Mouse (Mus musculus) heart, embryonic 14.5 days (tissue): ENCODE measurements around the gene Srsf7. TPM values are rescaled to one million over a fixed set of nuclear protein-coding genes. Genes with fewer than 3 reads are reported as not detected.
A peak's percentile ranks its signal among the peaks of the same experiment; 100 is the strongest.

Experiments used
- ATAC-seq: fragments of 200-750 bp; cut with Nextera tagmentation; 2 replicates; pipeline ENCODE4 v1.8.0; 2017; ENCODE audit warnings: low read depth, moderate TSS enrichment; ENCODE audit not compliant: insufficient number of reproducible peaks, insufficient read depth, low FRiP score
- H3K27ac ChIP-seq, 2 experiments: fragments of 200-500 bp in 1 of 2; fragments of 300-500 bp in 1 of 2; sonication (generic) in 1 of 2; replicated peaks in 1 of 2; 2 replicates each; pipeline ENCODE4 v1.5.1; 2012 to 2014; ENCODE audit warnings: low read depth in 2 of 2, low read length in 2 of 2, control low read depth in 1 of 2, mild to moderate bottlenecking in 1 of 2, mixed read lengths in 1 of 2; ENCODE audit not compliant: control insufficient read depth in 1 of 2, insufficient read depth in 1 of 2
- H3K27me3 ChIP-seq: fragments of 300-500 bp; sonication (generic); 2 replicates; pipeline ENCODE4 v1.6.1; 2014; ENCODE audit warnings: mild to moderate bottlenecking, low read length, control low read depth; ENCODE audit not compliant: control insufficient read depth, insufficient read depth
- H3K36me3 ChIP-seq: fragments of 300-500 bp; sonication (generic); 2 replicates; pipeline ENCODE4 v1.6.1; 2014; ENCODE audit warnings: mild to moderate bottlenecking, control low read depth, low read length, mixed read lengths; ENCODE audit not compliant: control insufficient read depth, insufficient read depth
- H3K4me1 ChIP-seq, 2 experiments: fragments of 200-500 bp in 1 of 2; fragments of 300-500 bp in 1 of 2; sonication (generic) in 1 of 2; 2 replicates each; pipeline ENCODE4 v1.6.1; 2012 to 2014; ENCODE audit warnings: low read length in 2 of 2, control low read depth in 1 of 2, mixed read lengths in 1 of 2; ENCODE audit not compliant: control insufficient read depth in 2 of 2, insufficient read depth in 2 of 2
- H3K4me2 ChIP-seq: fragments of 300-500 bp; sonication (generic); 2 replicates; pipeline ENCODE4 v1.6.1; 2014; ENCODE audit warnings: mild to moderate bottlenecking, low read length
- H3K4me3 ChIP-seq, 2 experiments: fragments of 200-500 bp in 1 of 2; fragments of 300-500 bp in 1 of 2; sonication (generic) in 1 of 2; 2 replicates each; pipeline ENCODE4 v1.5.1; 2012 to 2014; ENCODE audit warnings: low read length in 2 of 2, mild to moderate bottlenecking in 2 of 2, control low read depth in 1 of 2, low read depth in 1 of 2, moderate library complexity in 1 of 2; ENCODE audit not compliant: control insufficient read depth in 1 of 2, insufficient read depth in 1 of 2
- H3K9ac ChIP-seq: fragments of 300-500 bp; sonication (generic); 2 replicates; pipeline ENCODE4 v1.6.1; 2014; ENCODE audit warnings: mild to moderate bottlenecking, low read length
- H3K9me3 ChIP-seq: fragments of 300-500 bp; sonication (generic); 2 replicates; pipeline ENCODE4 v1.6.1; 2016; ENCODE audit warnings: low read length, control low read depth; ENCODE audit not compliant: control insufficient read depth
- WGBS: fragments of 180-500 bp; shearing (Covaris S2); extraction: QIAGEN DNeasy Blood & Tissue Kit; methylation state at CpG from one replicate; pipeline ENCODE4 v1.1.7; 2014; 5-methylcytosine and 5-hydroxymethylcytosine counted together
- polyA plus RNA-seq: library from polyadenylated mRNA; unstranded; fragments of >200 nt; fragmentation: Nextera tagmentation; extraction: Ambion mirVana; gene quantifications from 2 replicates; pipeline ENCODE4 v1.2.1, GENCODE M21; 2014

The Srsf7 gene
- polyA plus RNA-seq, 1 experiment from 2014 or later: 275 TPM

- no peaks in the 10 kb centered on the region for H3K9me3 ChIP-seq
- H3K4me1 ChIP-seq: peaks cover 7% of the 10 kb centered on the region in 2 experiments
- no peaks in the 10 kb centered on the region for H3K27me3 ChIP-seq
- 0 out of 2 replicates have a peak, but pooled peaks have one; percentile 47 for ATAC-seq
- WGBS: 72% methylated on average over 6 of the region's 6 CpGs
- H3K36me3 ChIP-seq: no peaks in the 10 kb centered on the region
- H3K9ac ChIP-seq: no peak overlapping the region
- H3K4me2 ChIP-seq: no peak overlapping the region
- H3K27ac ChIP-seq: no peak overlapping the region
- no peak overlapping the region for H3K4me3 ChIP-seq
These were observed 49.6 kb downstream of the Srsf7 start for GRCm38 (mm10) chr17:80157489-80157888.

- no peak overlapping the region for H3K27ac ChIP-seq
- WGBS: 89% methylated on average over 8 of the region's 8 CpGs
These were observed 50.2 kb downstream of the Srsf7 start for GRCm38 (mm10) chr17:80156905-80157304.

GRCm38 (mm10) chr17:80153631-80154030, 53.5 kb downstream of the Srsf7 start:
- Histone ChIP-seq H3K4me1 (peaks cover 8% of the 10 kb centered on the region in 2 experiments; a peak in 3 of 4 replicates), H3K36me3 (no peaks in the 10 kb centered on the region), H3K9ac (no peak overlapping the region), H3K4me3 (no peak overlapping the region), H3K9me3 (no peaks in the 10 kb centered on the region), H3K4me2 (no peak overlapping the region), H3K27me3 (no peaks in the 10 kb centered on the region), H3K27ac (no peak overlapping the region)
- 66% methylated on average over 2 of the region's 2 CpGs for WGBS
- no peak for ATAC-seq

More at GRCm38 (mm10) chr17:80156905-80157304, 50.2 kb downstream of the Srsf7 start:
- no peaks in the 10 kb centered on the region for H3K27me3 ChIP-seq
- no peaks in the 10 kb centered on the region for H3K36me3 ChIP-seq
- no peak overlapping the region for H3K9ac ChIP-seq
- no peak overlapping the region for H3K4me3 ChIP-seq
- H3K4me1 ChIP-seq: peaks cover 7% of the 10 kb centered on the region in 2 experiments
- H3K4me2 ChIP-seq: no peak overlapping the region
- H3K9me3 ChIP-seq: no peaks in the 10 kb centered on the region
- no peak for ATAC-seq

- Histone ChIP-seq H3K4me1 (peaks cover 12% of the 10 kb centered on the region in 2 experiments), H3K9me3 (no peaks in the 10 kb centered on the region), H3K4me2 (no peak overlapping the region), H3K36me3 (no peaks in the 10 kb centered on the region), H3K27ac (no peak overlapping the region), H3K27me3 (no peaks in the 10 kb centered on the region), H3K9ac (no peak overlapping the region), H3K4me3 (no peak overlapping the region)
- ATAC-seq: no peak
- WGBS: 69% methylated on average over 12 of the region's 12 CpGs
These were observed 54.1 kb downstream of the Srsf7 start for GRCm38 (mm10) chr17:80152767-80153630.

GRCm38 (mm10) chr17:80151353-80151752, 55.8 kb downstream of the Srsf7 start:
- H3K4me3 ChIP-seq: no peak overlapping the region
- WGBS: 46% methylated on average over 5 of the region's 5 CpGs
- no peak overlapping the region for H3K9ac ChIP-seq
- peaks cover 12 to 17% of the 10 kb centered on the region in 2 experiments for H3K4me1 ChIP-seq
- 0 out of 2 replicates have a peak, but pooled peaks cover 3% of the 10 kb centered on the region for H3K27me3 ChIP-seq
- no peak for ATAC-seq
- no peak overlapping the region for H3K4me2 ChIP-seq
- no peaks in the 10 kb centered on the region for H3K9me3 ChIP-seq
- no peaks in the 10 kb centered on the region for H3K36me3 ChIP-seq
- no peak overlapping the region for H3K27ac ChIP-seq

Other genes with a start within 250 kb of the Srsf7 start
- gene Hnrnpll, start 145.0 kb downstream of the Srsf7 start, polyA plus RNA-seq: 47.7 and 52.3 TPM in 2 replicates
- gene Galm, start 79.8 kb downstream of the Srsf7 start, polyA plus RNA-seq: 10.7 and 13.7 TPM in 2 replicates
- 0.11 and 0.16 TPM in 2 replicates for gene Ttc39d, start 153 bp upstream of the Srsf7 start, polyA plus RNA-seq
- 23.5 and 27.0 TPM in 2 replicates for gene Gemin6, start 17.1 kb upstream of the Srsf7 start, polyA plus RNA-seq
- gene Morn2, start 82.9 kb upstream of the Srsf7 start, polyA plus RNA-seq: 31.3 and 32.1 TPM in 2 replicates
- 8.5 and 8.9 TPM in 2 replicates for gene Dhx57, start 83.2 kb upstream of the Srsf7 start, polyA plus RNA-seq
- 0.80 and 1.4 TPM in 2 replicates for gene Arhgef33, start 100.1 kb upstream of the Srsf7 start, polyA plus RNA-seq
- 1.2 TPM in 2 replicates for gene Gm10190, start 166.2 kb upstream of the Srsf7 start, polyA plus RNA-seq